8 mouse cellular contexts compared by ENCODE assay signal in the genomic region with DNA sequence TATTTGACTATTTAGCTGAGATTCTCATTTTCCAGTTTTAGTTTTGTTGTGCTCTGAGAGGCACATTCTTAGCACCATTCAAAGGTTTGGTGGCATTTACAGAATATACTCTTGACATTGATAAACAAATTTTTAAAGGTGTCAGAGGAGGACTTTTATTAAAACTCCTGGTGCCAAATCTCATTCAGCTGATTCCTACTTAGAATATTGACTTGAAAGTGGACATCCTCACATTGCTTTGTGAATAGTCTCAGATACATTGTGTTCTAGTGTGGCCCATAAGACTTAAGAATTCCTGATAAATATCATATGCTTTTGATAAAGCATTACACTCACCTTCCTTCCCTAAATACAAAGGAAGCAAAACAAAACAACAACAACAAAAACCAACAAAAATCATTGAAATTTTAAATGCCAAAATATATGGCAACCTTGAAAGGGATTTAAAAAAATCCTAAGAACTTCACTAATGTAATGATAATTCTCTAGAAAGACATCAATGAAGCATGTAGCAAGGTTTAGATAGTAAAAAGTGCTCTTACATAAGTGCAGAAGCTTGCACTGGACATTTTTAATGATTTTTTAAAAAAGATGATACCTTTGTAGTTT. TPM values are rescaled to one million over a fixed set of nuclear protein-coding genes. Genes with fewer than 3 reads are reported as not detected.
DNase-seq lines count a peak whose midpoint lies in the region; ATAC-seq and TF ChIP-seq lines count a peak whose summit lies in the region.

No protein-coding gene starts in this region.

- DNase-seq in kidney, postnatal 0 days (ENCODE audit: low spot score), result no peak
- DNase-seq in kidney, postnatal 10 days, result no peak
- no peak for DNase-seq in embryonic facial prominence, embryonic 11.5 days (ENCODE audit: low spot score)
- DNase-seq in intestine, embryonic 14.5 days (ENCODE audit: low spot score), result no peak
- DNase-seq in midbrain, postnatal 0 days (ENCODE audit: low spot score), result no peak
- no peak for DNase-seq in layer of hippocampus, postnatal 25 days (ENCODE audit: extremely low spot score in 1 of 2, low spot score in 1 of 2)
- no peak for DNase-seq in ovary, postnatal 36 days (ENCODE audit: low spot score)
- DNase-seq in right cerebral cortex, postnatal 36 days (ENCODE audit: low spot score in 2 of 2), result no peak

- peak overlapping the region; percentile 50 for H3K4me2 ChIP-seq in kidney, postnatal 0 days (ENCODE audit: low read length)
- peak overlapping the region; percentile 73 for H3K4me2 ChIP-seq in embryonic facial prominence, embryonic 11.5 days (ENCODE audit: low read depth, low read length)
- H3K4me2 ChIP-seq in intestine, embryonic 14.5 days (ENCODE audit: low read length), result peak overlapping the region; percentile 60
- peak overlapping the region; percentile 67 for H3K4me2 ChIP-seq in midbrain, postnatal 0 days (ENCODE audit: low read depth, low read length, poor library complexity, severe bottlenecking)

- peak overlapping the region; percentile 70 for H3K4me3 ChIP-seq in kidney, postnatal 0 days (replicated peaks; ENCODE audit: low read depth, low read length)
- H3K4me3 ChIP-seq in embryonic facial prominence, embryonic 11.5 days (ENCODE audit: low read depth, low read length), result peak overlapping the region; percentile 76
- H3K4me3 ChIP-seq in intestine, embryonic 14.5 days (ENCODE audit: low read depth, low read length), result peak overlapping the region; percentile 81
- peak overlapping the region; percentile 90 for H3K4me3 ChIP-seq in midbrain, postnatal 0 days (ENCODE audit: low read depth, low read length)

- no peaks in the 10 kb centered on the region for H3K36me3 ChIP-seq in kidney, postnatal 0 days (ENCODE audit: insufficient read depth, low read length)
- no peaks in the 10 kb centered on the region for H3K36me3 ChIP-seq in embryonic facial prominence, embryonic 11.5 days (replicated peaks; ENCODE audit: control insufficient read depth, insufficient read depth, low read depth, low read length)
- no peaks in the 10 kb centered on the region for H3K36me3 ChIP-seq in intestine, embryonic 14.5 days (ENCODE audit: control insufficient read depth, insufficient read depth, low read length)
- H3K36me3 ChIP-seq in midbrain, postnatal 0 days (ENCODE audit: insufficient read depth, low read length), result no peaks in the 10 kb centered on the region

- H3K9ac ChIP-seq in kidney, postnatal 0 days (ENCODE audit: low read depth, low read length), result peak overlapping the region; percentile 94; the same call in 1 of the 2 replicates
- H3K9ac ChIP-seq in embryonic facial prominence, embryonic 11.5 days (replicated peaks; ENCODE audit: low read length), result peak overlapping the region; percentile 100; the same call in 1 of the 2 replicates
- H3K9ac ChIP-seq in intestine, embryonic 14.5 days (ENCODE audit: low read length), result peak overlapping the region; percentile 99
- peak overlapping the region; percentile 100; the same call in 1 of the 2 replicates for H3K9ac ChIP-seq in midbrain, postnatal 0 days (replicated peaks; ENCODE audit: low read length, poor library complexity, severe bottlenecking)

- 0 out of 2 replicates have a peak overlapping the region, but pooled peaks have one; percentile 99 for H3K27ac ChIP-seq in kidney, postnatal 0 days
- H3K27ac ChIP-seq in embryonic facial prominence, embryonic 11.5 days (replicated peaks; ENCODE audit: low read depth, low read length), result no peak overlapping the region
- peak overlapping the region; percentile 100; the same call in 1 of the 2 replicates for H3K27ac ChIP-seq in intestine, embryonic 14.5 days (ENCODE audit: low read depth)
- H3K27ac ChIP-seq in midbrain, postnatal 0 days (ENCODE audit: low read depth, low read length), result peak overlapping the region; percentile 100

- H3K4me1 ChIP-seq in kidney, postnatal 0 days (replicated peaks; ENCODE audit: insufficient read depth, low read length), result peaks cover 8% of the 10 kb centered on the region; the same call in 1 of the 2 replicates
- no peaks in the 10 kb centered on the region for H3K4me1 ChIP-seq in embryonic facial prominence, embryonic 11.5 days (ENCODE audit: control insufficient read depth, insufficient read depth, low read length)
- peaks cover 7% of the 10 kb centered on the region for H3K4me1 ChIP-seq in intestine, embryonic 14.5 days (replicated peaks; ENCODE audit: control insufficient read depth, insufficient read depth, low read length)
- H3K4me1 ChIP-seq in midbrain, postnatal 0 days (ENCODE audit: insufficient read depth, low read length), result 0 out of 2 replicates have a peak, but pooled peaks cover 7% of the 10 kb centered on the region

- no peaks in the 10 kb centered on the region for H3K27me3 ChIP-seq in kidney, postnatal 0 days (ENCODE audit: insufficient read depth, low read length)
- no peaks in the 10 kb centered on the region for H3K27me3 ChIP-seq in embryonic facial prominence, embryonic 11.5 days (ENCODE audit: control insufficient read depth, insufficient read depth, low read length)
- no peaks in the 10 kb centered on the region for H3K27me3 ChIP-seq in intestine, embryonic 14.5 days (replicated peaks; ENCODE audit: control insufficient read depth, insufficient read depth, low read length)
- no peaks in the 10 kb centered on the region for H3K27me3 ChIP-seq in midbrain, postnatal 0 days (ENCODE audit: insufficient read depth, low read length)

- ATAC-seq in kidney, postnatal 0 days (replicated peaks; ENCODE audit: low FRiP score, low read depth), result no peak
- ATAC-seq in embryonic facial prominence, embryonic 11.5 days (replicated peaks; ENCODE audit: insufficient number of reproducible peaks, low FRiP score, low TSS enrichment, low read depth), result no peak
- no peak for ATAC-seq in intestine, embryonic 14.5 days (replicated peaks; ENCODE audit: low FRiP score, low TSS enrichment, low read depth)
- no peak for ATAC-seq in midbrain, postnatal 0 days (ENCODE audit: low FRiP score)

- H3K9me3 ChIP-seq in kidney, postnatal 0 days (replicated peaks; ENCODE audit: low read length), result no peaks in the 10 kb centered on the region
- H3K9me3 ChIP-seq in embryonic facial prominence, embryonic 11.5 days (replicated peaks; ENCODE audit: control insufficient read depth, low read length), result no peaks in the 10 kb centered on the region
- no peaks in the 10 kb centered on the region for H3K9me3 ChIP-seq in intestine, embryonic 14.5 days (ENCODE audit: control insufficient read depth, low read length)
- H3K9me3 ChIP-seq in midbrain, postnatal 0 days (ENCODE audit: low read length), result no peaks in the 10 kb centered on the region

- no peak for TF ChIP-seq CTCF in kidney, postnatal 0 days (IDR thresholded peaks at IDR 0.05; ENCODE audit: low read depth)
- TF ChIP-seq CTCF in midbrain, postnatal 0 days (IDR thresholded peaks at IDR 0.05), result no peak

RNA-seq across cellular contexts. Expression of gene Gm10762, which starts 1.1 kb away (rescaled TPM):
- 19.8 and 26.5 TPM in 2 replicates for polyA plus RNA-seq in kidney, postnatal 0 days (2015; fragmentation: Nextera tagmentation; extraction: Ambion mirVana)
- polyA plus RNA-seq in embryonic facial prominence, embryonic 11.5 days (2014; fragmentation: Nextera tagmentation; extraction: Ambion mirVana), result 19.2 and 20.6 TPM in 2 replicates
- polyA plus RNA-seq in intestine, embryonic 14.5 days (2014; fragmentation: Nextera tagmentation; extraction: Ambion mirVana), result 13.5 and 14.9 TPM in 2 replicates
- total RNA-seq in midbrain, postnatal 0 days (2014; rRNA removed), result 26.6 and 29.8 TPM in 2 replicates
- 14.9 and 18.2 TPM in 2 replicates for polyA plus RNA-seq in midbrain, postnatal 0 days (2015; fragmentation: Nextera tagmentation; extraction: Ambion mirVana)
- 1 to 10 TPM; 6.2 to 7.5 TPM for total RNA-seq in layer of hippocampus, postnatal 25 days (2021)

RNA-seq across cellular contexts. Expression of gene Zc3h6, which starts 1.4 kb away (rescaled TPM):
- 3.1 and 4.9 TPM in 2 replicates for polyA plus RNA-seq in kidney, postnatal 0 days (2015; fragmentation: Nextera tagmentation; extraction: Ambion mirVana)
- polyA plus RNA-seq in embryonic facial prominence, embryonic 11.5 days (2014; fragmentation: Nextera tagmentation; extraction: Ambion mirVana), result 1.2 and 1.7 TPM in 2 replicates
- 1.7 and 1.9 TPM in 2 replicates for polyA plus RNA-seq in intestine, embryonic 14.5 days (2014; fragmentation: Nextera tagmentation; extraction: Ambion mirVana)
- 6.8 and 8.9 TPM in 2 replicates for total RNA-seq in midbrain, postnatal 0 days (2014; rRNA removed)
- 4.8 and 5.9 TPM in 2 replicates for polyA plus RNA-seq in midbrain, postnatal 0 days (2015; fragmentation: Nextera tagmentation; extraction: Ambion mirVana)
- 10 to 100 TPM; 14.7 to 17.5 TPM for total RNA-seq in layer of hippocampus, postnatal 25 days (2021)

RNA-seq across cellular contexts. Expression of gene Zc3h8, which starts 24.7 kb away (rescaled TPM):
- polyA plus RNA-seq in kidney, postnatal 0 days (2015; fragmentation: Nextera tagmentation; extraction: Ambion mirVana), result 9.1 and 9.4 TPM in 2 replicates
- 10.9 and 11.0 TPM in 2 replicates for polyA plus RNA-seq in embryonic facial prominence, embryonic 11.5 days (2014; fragmentation: Nextera tagmentation; extraction: Ambion mirVana)
- polyA plus RNA-seq in intestine, embryonic 14.5 days (2014; fragmentation: Nextera tagmentation; extraction: Ambion mirVana), result 10.2 and 11.5 TPM in 2 replicates
- total RNA-seq in midbrain, postnatal 0 days (2014; rRNA removed), result 3.5 and 5.0 TPM in 2 replicates
- 14.7 and 15.5 TPM in 2 replicates for polyA plus RNA-seq in midbrain, postnatal 0 days (2015; fragmentation: Nextera tagmentation; extraction: Ambion mirVana)
- 1 to 10 TPM; 4.6 to 4.7 TPM for total RNA-seq in layer of hippocampus, postnatal 25 days (2021)
